Mouse (Mus musculus) CH12.LX (cell line): ENCODE measurements around the gene Adgrb3. TPM values are rescaled to one million over a fixed set of nuclear protein-coding genes. Genes with fewer than 3 reads are reported as not detected.

Source experiments
- DNase-seq: peaks from one replicate; pipeline ENCODE4 v3.0.0-alpha.2; 2013; ENCODE audit errors: extremely low read depth
- H3K27ac ChIP-seq: 2 replicates; pipeline ENCODE4 v1.5.1; 2012; ENCODE audit warnings: low read depth, mild to moderate bottlenecking, control low read depth, moderate library complexity; ENCODE audit not compliant: insufficient read depth
- H3K27me3 ChIP-seq: replicated peaks from 2 replicates; pipeline ENCODE3; 2012; ENCODE audit warnings: inconsistent platforms
- H3K36me3 ChIP-seq, 2 experiments: replicated peaks in 1 of 2; 2 replicates each; pipeline versions ENCODE3 to v1.6.1; 2012; ENCODE audit warnings: inconsistent platforms in 1 of 2, low read length in 1 of 2, mild to moderate bottlenecking in 1 of 2, mixed read lengths in 1 of 2, moderate library complexity in 1 of 2; ENCODE audit not compliant: control insufficient read depth in 1 of 2, insufficient read depth in 1 of 2
- H3K4me1 ChIP-seq, 2 experiments: 2 replicates each; pipeline ENCODE4 v1.6.1; 2012; ENCODE audit warnings: inconsistent platforms in 1 of 2, moderate library complexity in 1 of 2; ENCODE audit not compliant: insufficient read depth in 2 of 2, control insufficient read depth in 1 of 2
- H3K4me2 ChIP-seq: 2 replicates; pipeline ENCODE4 v1.6.1; 2012; ENCODE audit warnings: low read depth, mild to moderate bottlenecking, control low read depth; ENCODE audit not compliant: poor library complexity, insufficient read depth, severe bottlenecking
- H3K4me3 ChIP-seq, 3 experiments: fragments of 150-350 bp in 1 of 3; sonication (generic) in 1 of 3; replicated peaks in 1 of 3; 2 replicates each; pipeline versions ENCODE3 to v1.5.1; 2011 to 2012; ENCODE audit warnings: low read depth in 2 of 3, low read length in 2 of 3, mild to moderate bottlenecking in 2 of 3, moderate library complexity in 2 of 3, control low read depth in 1 of 3, improper control_type of control experiment in 1 of 3, inconsistent platforms in 1 of 3, mixed read lengths in 1 of 3; ENCODE audit not compliant: poor library complexity in 1 of 3
- H3K79me2 ChIP-seq: replicated peaks from 2 replicates; pipeline ENCODE4 v1.6.1; 2012; ENCODE audit warnings: mild to moderate bottlenecking, moderate library complexity; ENCODE audit not compliant: control insufficient read depth, poor library complexity, insufficient read depth, severe bottlenecking; ENCODE audit errors: extremely low read depth
- H3K9ac ChIP-seq: 2 replicates; pipeline ENCODE4 v1.6.1; 2012; ENCODE audit warnings: low read depth, mild to moderate bottlenecking, control low read depth, moderate library complexity; ENCODE audit not compliant: insufficient read depth
- H3K9me3 ChIP-seq: replicated peaks from 2 replicates; pipeline ENCODE3; 2012; ENCODE audit warnings: low read length, inconsistent platforms, mixed read lengths
- CHD2 ChIP-seq: IDR thresholded peaks from 2 replicates; pipeline ENCODE4 v1.6.1; 2011; ENCODE audit warnings: low read length, improper control_type of control experiment
- CTCF ChIP-seq, 2 experiments: IDR thresholded peaks in 1 of 2; conservative IDR thresholded peaks in 1 of 2; 2 replicates each; pipeline ENCODE4 v1.5.1; 2011 to 2012; ENCODE audit warnings: low read depth in 2 of 2, low read length in 2 of 2, improper control_type of control experiment in 1 of 2, inconsistent platforms in 1 of 2, mild to moderate bottlenecking in 1 of 2, moderate library complexity in 1 of 2
- E2F4 ChIP-seq: IDR thresholded peaks from 2 replicates; pipeline ENCODE4 v1.6.1; 2011; ENCODE audit warnings: low read depth, low read length, improper control_type of control experiment; ENCODE audit not compliant: insufficient replicate concordance
- ELF1 ChIP-seq: IDR thresholded peaks from 2 replicates; pipeline ENCODE4 v1.6.1; 2014; ENCODE audit warnings: low read depth, mild to moderate bottlenecking, inconsistent platforms, low read length, improper control_type of control experiment
- EP300 ChIP-seq: IDR thresholded peaks from 2 replicates; pipeline ENCODE4 v1.6.1; 2011; ENCODE audit warnings: low read length, improper control_type of control experiment
- IRF4 ChIP-seq: IDR thresholded peaks from 2 replicates; pipeline ENCODE4 v1.6.1; 2014; ENCODE audit warnings: low read depth, mild to moderate bottlenecking, inconsistent platforms, low read length, improper control_type of control experiment
- MAX ChIP-seq: IDR thresholded peaks from 2 replicates; pipeline ENCODE4 v1.6.1; 2011; ENCODE audit warnings: low read length, improper control_type of control experiment
- MAZ ChIP-seq: IDR thresholded peaks from 2 replicates; pipeline ENCODE4 v1.6.1; 2012; ENCODE audit warnings: low read depth, mild to moderate bottlenecking, inconsistent platforms, low read length, improper control_type of control experiment, moderate library complexity
- MEF2A ChIP-seq: IDR thresholded peaks from 2 replicates; pipeline ENCODE4 v1.6.1; 2014; ENCODE audit warnings: low read depth, mild to moderate bottlenecking, inconsistent platforms, low read length, improper control_type of control experiment, borderline replicate concordance
- MXI1 ChIP-seq: IDR thresholded peaks from 2 replicates; pipeline ENCODE4 v1.6.1; 2011; ENCODE audit warnings: mild to moderate bottlenecking, low read depth, low read length, improper control_type of control experiment
- POLR2A ChIP-seq: IDR thresholded peaks from 2 replicates; pipeline ENCODE4 v1.6.1; 2011; ENCODE audit warnings: low read depth, mild to moderate bottlenecking, improper control_type of control experiment, low read length
- RAD21 ChIP-seq: IDR thresholded peaks from 2 replicates; pipeline ENCODE4 v1.6.1; 2011; ENCODE audit warnings: low read depth, mild to moderate bottlenecking, low read length, improper control_type of control experiment, moderate library complexity
- RCOR1 ChIP-seq: conservative IDR thresholded peaks from 2 replicates; pipeline ENCODE4 v1.6.1; 2012; ENCODE audit warnings: low read depth, mild to moderate bottlenecking, inconsistent platforms, low read length, improper control_type of control experiment
- SIN3A ChIP-seq: IDR thresholded peaks from 2 replicates; pipeline ENCODE4 v1.6.1; 2012; ENCODE audit warnings: low read length, improper control_type of control experiment, inconsistent platforms
- TBP ChIP-seq: conservative IDR thresholded peaks from 2 replicates; pipeline ENCODE4 v1.6.1; 2011; ENCODE audit warnings: low read depth, low read length, improper control_type of control experiment
- TCF12 ChIP-seq: IDR thresholded peaks from 2 replicates; pipeline ENCODE4 v1.6.1; 2014; ENCODE audit warnings: low read depth, mild to moderate bottlenecking, inconsistent platforms, low read length, improper control_type of control experiment
- UBTF ChIP-seq: IDR thresholded peaks from 2 replicates; pipeline ENCODE4 v1.6.1; 2012; ENCODE audit warnings: low read depth, mild to moderate bottlenecking, inconsistent platforms, low read length, improper control_type of control experiment, moderate library complexity
- USF1 ChIP-seq: IDR thresholded peaks from 2 replicates; pipeline ENCODE4 v1.6.1; 2014; ENCODE audit warnings: low read depth, mild to moderate bottlenecking, inconsistent platforms, low read length, improper control_type of control experiment
- USF2 ChIP-seq: conservative IDR thresholded peaks from 2 replicates; pipeline ENCODE4 v1.6.1; 2011; ENCODE audit warnings: low read depth, low read length, improper control_type of control experiment
- ZKSCAN1 ChIP-seq: IDR thresholded peaks from 2 replicates; pipeline ENCODE4 v1.6.1; 2012; ENCODE audit warnings: low read depth, inconsistent platforms, low read length, improper control_type of control experiment, borderline replicate concordance
- ZNF384 ChIP-seq: IDR thresholded peaks from 2 replicates; pipeline ENCODE4 v1.6.1; 2012; ENCODE audit warnings: low read depth, low read length, improper control_type of control experiment, inconsistent platforms
- dilution Hi-C: fragments of 300-500 bp; cut with MboI; formaldehyde crosslinking; loops from 2 replicates; pipeline ENCODE4 v1.14.3; 2020; ENCODE audit warnings: low sequenced_read_pairs; ENCODE audit not compliant: extremely low pct_unique_long_range_greater_than_20kb, extremely low pct_ligation_motif_present
- in situ Hi-C: fragments of 300-500 bp; cut with MboI; formaldehyde crosslinking; loops from 3 replicates; pipeline ENCODE4 v1.14.3; 2019; ENCODE audit warnings: low sequenced_read_pairs, low pct_ligation_motif_present, low pct_unique_long_range_greater_than_20kb, mixed read lengths
- polyA plus RNA-seq: library from polyadenylated mRNA; unstranded; fragments of >175 nt; gene quantifications from 2 replicates; pipeline ENCODE4 v1.2.1, GENCODE M21; 2012; ENCODE audit warnings: low read depth; ENCODE audit not compliant: insufficient read length
- total RNA-seq, 2 experiments: library from RNA; depleted of rRNA; stranded (reverse); fragments of 300-350 nt in 1 of 2; fragments of >200 nt in 1 of 2; gene quantifications; 2 replicates each; pipeline ENCODE4 v1.2.3; 2012 to 2014

Gene Adgrb3
- total and polyA plus RNA-seq, 3 experiments: not detected

- Histone ChIP-seq H3K4me3 (no peak overlapping the region), H3K4me1 (no peaks in the 10 kb centered on the region), H3K27me3 (no peaks in the 10 kb centered on the region), H3K36me3 (no peaks in the 10 kb centered on the region), H3K79me2 (no peaks in the 10 kb centered on the region), H3K9ac (no peak overlapping the region), H3K9me3 (peaks cover 9% of the 10 kb centered on the region), H3K4me2 (no peak overlapping the region), H3K27ac (no peak overlapping the region)
- no peak for TF ChIP-seq MXI1
- TF ChIP-seq ELF1: no peak
- no peak for TF ChIP-seq TCF12
- TF ChIP-seq MAX: no peak
- TF ChIP-seq RCOR1: no peak
- no peak for TF ChIP-seq MEF2A
- TF ChIP-seq SIN3A: no peak
- no peak for TF ChIP-seq ZNF384
- DNase-seq: no peak
- dilution Hi-C loops: no loop called here
- in situ Hi-C loops: no loop called here
Observed at GRCm38 (mm10) chr1:25729844-25730243, 99.7 kb downstream of the Adgrb3 start.

GRCm38 (mm10) chr1:25711474-25711873 lies 118.0 kb downstream of the Adgrb3 start:
- dilution Hi-C loops: no loop called here

GRCm38 (mm10) chr1:25706299-25706698 lies 123.2 kb downstream of the Adgrb3 start:
- Histone ChIP-seq H3K4me2 (no peak overlapping the region), H3K4me3 (no peak overlapping the region), H3K4me1 (no peaks in the 10 kb centered on the region), H3K79me2 (no peaks in the 10 kb centered on the region), H3K9me3 (peaks cover 24% of the 10 kb centered on the region), H3K27ac (no peak overlapping the region), H3K36me3 (no peaks in the 10 kb centered on the region), H3K27me3 (no peaks in the 10 kb centered on the region), H3K9ac (no peak overlapping the region)
- DNase-seq: no peak
- in situ Hi-C loops: no loop called here
- TF ChIP-seq MAX: no peak
- TF ChIP-seq CTCF (conservative IDR thresholded peaks at IDR 0.05 in 1 of 2, IDR thresholded peaks at IDR 0.05 in 1 of 2; ENCODE audit: low read depth in 2 of 2, low read length in 2 of 2): no peak
- TF ChIP-seq USF1: no peak
- TF ChIP-seq POLR2A: no peak
- TF ChIP-seq MAZ: no peak
- TF ChIP-seq IRF4: no peak
- no peak for TF ChIP-seq E2F4
- no peak for TF ChIP-seq TBP
- no peak for TF ChIP-seq MEF2A
- TF ChIP-seq ZKSCAN1: no peak
- TF ChIP-seq MXI1: no peak
- TF ChIP-seq ZNF384: no peak
- TF ChIP-seq UBTF: no peak
- TF ChIP-seq TCF12: no peak
- no peak for TF ChIP-seq CHD2
- no peak for TF ChIP-seq USF2
- TF ChIP-seq EP300: no peak
- dilution Hi-C loops: no loop called here

More at GRCm38 (mm10) chr1:25711474-25711873, 118.0 kb downstream of the Adgrb3 start:
- H3K36me3 ChIP-seq: no peaks in the 10 kb centered on the region
- no peak for DNase-seq
- peaks cover 22% of the 10 kb centered on the region for H3K9me3 ChIP-seq
- no peaks in the 10 kb centered on the region for H3K27me3 ChIP-seq
- TF ChIP-seq USF2: no peak
- no peak for TF ChIP-seq RAD21
- no peak for TF ChIP-seq CHD2
- no peak overlapping the region for H3K27ac ChIP-seq
- in situ Hi-C loops: no loop called here
- no peak overlapping the region for H3K9ac ChIP-seq
- H3K4me2 ChIP-seq: no peak overlapping the region
- no peak overlapping the region for H3K4me3 ChIP-seq
- no peaks in the 10 kb centered on the region for H3K79me2 ChIP-seq
- no peaks in the 10 kb centered on the region for H3K4me1 ChIP-seq
